Mouse (Mus musculus) R1 (cell line): Measurements from ENCODE around the gene Fam172a.
A peak's percentile ranks its signal among the peaks of the same experiment; 100 is the strongest.
"Not testable (repeated sequence)": the region's sequence is repeated elsewhere in the genome, so short reads cannot be mapped to it uniquely, and the experiment has no call there.

Experiments used
- DNase-seq: peaks from one replicate; pipeline ENCODE4 v3.0.0-alpha.2; 2018; ENCODE audit warnings: low read depth, low spot score

Gene Fam172a

GRCm38 (mm10) chr13:77701733-77702132 is at the start of gene Fam172a:
Fam172a (plus strand) TSS chr13:77702033.
- not testable (repeated sequence) for DNase-seq

- DNase-seq: peak; percentile 39
Measured at GRCm38 (mm10) chr13:77688651-77689050, 13.2 kb upstream of the Fam172a start.

- peak; percentile 93 for DNase-seq
Measured at GRCm38 (mm10) chr13:77708514-77709013, 6.7 kb downstream of the Fam172a start.

GRCm38 (mm10) chr13:77717499-77717898 is 15.7 kb downstream of the Fam172a start:
- no peak for DNase-seq

- DNase-seq: no peak
Measured at GRCm38 (mm10) chr13:77742822-77743221, 41.0 kb downstream of the Fam172a start.

- DNase-seq: no peak
Measured at GRCm38 (mm10) chr13:77777606-77778005, 75.8 kb downstream of the Fam172a start.

- DNase-seq: not testable (repeated sequence)
Measured at GRCm38 (mm10) chr13:77807341-77807740, 105.5 kb downstream of the Fam172a start.

- peak; percentile 37 for DNase-seq
Measured at GRCm38 (mm10) chr13:77810449-77810848, 108.6 kb downstream of the Fam172a start.

GRCm38 (mm10) chr13:77826138-77826537 is 124.3 kb downstream of the Fam172a start:
- no peak for DNase-seq

- no peak for DNase-seq
Measured at GRCm38 (mm10) chr13:77843017-77843654, 141.3 kb downstream of the Fam172a start.

GRCm38 (mm10) chr13:77848868-77849267 is 147.0 kb downstream of the Fam172a start:
- DNase-seq: peak; percentile 37

GRCm38 (mm10) chr13:77864804-77865203 is 163.0 kb downstream of the Fam172a start:
- DNase-seq: peak; percentile 14

- DNase-seq: no peak
Measured at GRCm38 (mm10) chr13:77868314-77868713, 166.5 kb downstream of the Fam172a start.

- DNase-seq: no peak
Measured at GRCm38 (mm10) chr13:77878120-77878519, 176.3 kb downstream of the Fam172a start.

- DNase-seq: no peak
Measured at GRCm38 (mm10) chr13:77878545-77878944, 176.7 kb downstream of the Fam172a start.

- DNase-seq: no peak
Measured at GRCm38 (mm10) chr13:77897619-77898018, 195.8 kb downstream of the Fam172a start.

GRCm38 (mm10) chr13:77898066-77898796 is 196.4 kb downstream of the Fam172a start:
- no peak for DNase-seq

GRCm38 (mm10) chr13:77899725-77900124 is 197.9 kb downstream of the Fam172a start:
- DNase-seq: no peak

GRCm38 (mm10) chr13:77900843-77901242 is 199.0 kb downstream of the Fam172a start:
- no peak for DNase-seq

- no peak for DNase-seq
Measured at GRCm38 (mm10) chr13:77909184-77909583, 207.4 kb downstream of the Fam172a start.

GRCm38 (mm10) chr13:77922834-77923233 is 221.0 kb downstream of the Fam172a start:
- no peak for DNase-seq

GRCm38 (mm10) chr13:77957611-77958010 is 255.8 kb downstream of the Fam172a start:
- no peak for DNase-seq
